Mouse (Mus musculus) limb, embryonic 15.5 days (tissue): ENCODE measurements at regions not wholly inside any gene's neighbourhood (a gene's known extent, or its start where the extent isn't known, plus 50 kb on each side); places are given as distances from the start of the nearest gene placed in this dataset.

Source experiments
- ATAC-seq: fragments of 200-750 bp; cut with Nextera tagmentation; 2 replicates; pipeline ENCODE4 v1.8.0; 2017; ENCODE audit warnings: low read depth, moderate TSS enrichment; ENCODE audit not compliant: insufficient number of reproducible peaks, low FRiP score, low TSS enrichment
- H3K27ac ChIP-seq: fragments of 300-500 bp; sonication (generic); 2 replicates; pipeline ENCODE4 v1.5.1; 2015; ENCODE audit warnings: moderate library complexity, mild to moderate bottlenecking, inconsistent platforms
- H3K27me3 ChIP-seq: fragments of 300-500 bp; sonication (generic); 2 replicates; pipeline ENCODE4 v1.6.1; 2015; ENCODE audit warnings: inconsistent platforms
- H3K36me3 ChIP-seq: fragments of 300-500 bp; sonication (generic); 2 replicates; pipeline ENCODE4 v1.6.1; 2015; ENCODE audit warnings: inconsistent platforms
- H3K4me1 ChIP-seq: fragments of 300-500 bp; sonication (generic); 2 replicates; pipeline ENCODE4 v1.6.1; 2015; ENCODE audit warnings: inconsistent platforms
- H3K4me2 ChIP-seq: fragments of 300-500 bp; sonication (generic); 2 replicates; pipeline ENCODE4 v1.6.1; 2015; ENCODE audit warnings: mild to moderate bottlenecking, inconsistent platforms
- H3K4me3 ChIP-seq: fragments of 300-500 bp; sonication (generic); 2 replicates; pipeline ENCODE4 v1.5.1; 2015; ENCODE audit warnings: mild to moderate bottlenecking, inconsistent platforms
- H3K9ac ChIP-seq: fragments of 300-500 bp; sonication (generic); 2 replicates; pipeline ENCODE4 v1.6.1; 2015; ENCODE audit warnings: inconsistent platforms
- H3K9me3 ChIP-seq: fragments of 300-500 bp; sonication (generic); 2 replicates; pipeline ENCODE4 v1.6.1; 2016; ENCODE audit warnings: inconsistent platforms
- WGBS: fragments of 180-500 bp; shearing (Covaris S2); methylation state at CpG from one replicate; pipeline ENCODE4 v1.1.7; 2015; 5-methylcytosine and 5-hydroxymethylcytosine counted together

GRCm38 (mm10) chr3:100401080-100401479 lies 88.0 kb downstream of the Tent5c start:
- Histone ChIP-seq H3K4me2 (no peak overlapping the region), H3K4me1 (peaks cover 5% of the 10 kb centered on the region; the same call in 1 of the 2 replicates), H3K9ac (no peak overlapping the region), H3K36me3 (no peaks in the 10 kb centered on the region), H3K27me3 (peaks cover 3% of the 10 kb centered on the region; the same call in 1 of the 2 replicates), H3K9me3 (no peaks in the 10 kb centered on the region), H3K4me3 (no peak overlapping the region), H3K27ac (no peak overlapping the region)
- ATAC-seq: no peak
- WGBS: 96% methylated on average over 1 of the region's 1 CpGs

- no peak overlapping the region for H3K4me3 ChIP-seq
- no peaks in the 10 kb centered on the region for H3K9me3 ChIP-seq
- H3K9ac ChIP-seq: no peak overlapping the region
- peaks cover 3% of the 10 kb centered on the region; the same call in 1 of the 2 replicates for H3K27me3 ChIP-seq
- no peaks in the 10 kb centered on the region for H3K36me3 ChIP-seq
- no peak overlapping the region for H3K27ac ChIP-seq
- no peak overlapping the region for H3K4me2 ChIP-seq
- no peak for ATAC-seq
- 85% methylated on average over 3 of the region's 3 CpGs for WGBS
- peaks cover 26% of the 10 kb centered on the region for H3K4me1 ChIP-seq
Observed at GRCm38 (mm10) chr3:100397491-100397890, 91.6 kb downstream of the Tent5c start.

DNA sequence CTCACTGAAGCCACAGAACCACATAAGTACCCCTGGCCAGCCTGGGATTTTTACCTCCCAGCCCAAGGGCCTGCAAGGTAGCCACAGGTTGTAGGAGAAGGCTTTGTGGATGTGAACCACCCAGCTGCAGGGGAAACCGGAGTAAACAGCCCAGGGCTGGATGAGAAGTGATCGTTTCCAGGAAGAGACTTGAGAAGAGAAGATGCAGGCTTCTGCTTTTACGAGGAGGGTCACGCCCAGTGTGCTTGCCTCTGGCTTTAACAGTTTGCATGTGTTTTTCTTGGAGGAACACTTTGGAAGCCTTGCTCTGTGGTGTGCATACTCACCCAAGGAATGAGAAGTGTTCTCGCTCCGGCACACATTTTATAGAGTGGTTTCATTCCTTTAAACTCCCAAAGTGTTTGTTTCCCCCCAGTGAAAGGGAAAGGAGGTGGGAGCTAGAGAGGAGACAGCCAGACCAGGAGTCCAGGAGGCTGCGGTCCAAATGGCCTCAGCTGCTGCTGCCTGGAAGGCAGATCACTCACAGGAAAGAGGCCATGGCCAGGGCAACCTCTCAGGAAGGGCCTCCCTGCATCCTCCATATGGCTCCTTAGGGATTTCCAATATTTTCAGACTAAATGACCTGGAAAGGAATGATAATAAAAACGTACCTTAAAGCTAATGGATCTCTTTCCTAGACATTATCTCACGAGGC lies 94.1 kb downstream of the Tent5c start:
- no peaks in the 10 kb centered on the region for H3K36me3 ChIP-seq
- no peaks in the 10 kb centered on the region for H3K9me3 ChIP-seq
- no peaks in the 10 kb centered on the region for H3K27me3 ChIP-seq
- 11% methylated on average over 9 of the region's 9 CpGs for WGBS
- H3K27ac ChIP-seq: peak overlapping the region; percentile 83
- H3K9ac ChIP-seq: no peak overlapping the region
- H3K4me1 ChIP-seq: peaks cover 26% of the 10 kb centered on the region
- peak; percentile 92 for ATAC-seq
- H3K4me3 ChIP-seq: no peak overlapping the region
- H3K4me2 ChIP-seq: peak overlapping the region; percentile 12; the same call in 1 of the 2 replicates

DNA sequence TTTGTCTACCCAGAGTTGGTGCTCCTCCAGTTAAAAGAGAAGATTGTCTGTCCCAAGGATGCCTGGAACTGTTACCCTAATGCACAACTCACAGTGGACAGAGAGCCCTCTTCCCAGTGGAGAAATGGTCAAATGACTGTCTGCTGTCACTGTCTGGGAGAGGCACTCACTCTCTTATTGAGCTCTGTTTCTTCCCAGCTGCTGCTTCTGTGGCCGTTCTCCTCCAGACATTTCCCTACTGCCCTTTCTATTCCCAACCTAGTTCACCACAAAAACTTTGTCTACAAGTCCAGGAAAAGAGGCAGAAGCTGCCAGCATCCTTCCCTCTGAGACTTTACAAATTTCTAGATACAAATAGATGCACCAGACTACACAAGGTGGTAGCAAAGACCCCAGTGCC lies 95.2 kb downstream of the Tent5c start:
- ATAC-seq: no peak
- H3K36me3 ChIP-seq: no peaks in the 10 kb centered on the region
- WGBS: 42% methylated on average over 1 of the region's 1 CpGs
- H3K9ac ChIP-seq: no peak overlapping the region
- no peaks in the 10 kb centered on the region for H3K9me3 ChIP-seq
- H3K4me3 ChIP-seq: no peak overlapping the region
- H3K27ac ChIP-seq: peak overlapping the region; percentile 83
- no peaks in the 10 kb centered on the region for H3K27me3 ChIP-seq
- H3K4me1 ChIP-seq: peaks cover 26% of the 10 kb centered on the region
- no peak overlapping the region for H3K4me2 ChIP-seq

- ATAC-seq: no peak
- H3K36me3 ChIP-seq: no peaks in the 10 kb centered on the region
- H3K4me3 ChIP-seq: no peak overlapping the region
- H3K9me3 ChIP-seq: no peaks in the 10 kb centered on the region
- H3K4me2 ChIP-seq: no peak overlapping the region
- H3K27me3 ChIP-seq: no peaks in the 10 kb centered on the region
- no peaks in the 10 kb centered on the region for H3K4me1 ChIP-seq
- 33% methylated on average over 1 of the region's 1 CpGs for WGBS
- H3K27ac ChIP-seq: no peak overlapping the region
- H3K9ac ChIP-seq: no peak overlapping the region
Observed at GRCm38 (mm10) chr3:100382181-100382580, 106.9 kb downstream of the Tent5c start.

GRCm38 (mm10) chr3:100381363-100381762 lies 107.8 kb downstream of the Tent5c start:
- ATAC-seq: no peak
- Histone ChIP-seq H3K4me3 (no peak overlapping the region), H3K27me3 (no peaks in the 10 kb centered on the region), H3K27ac (no peak overlapping the region), H3K9ac (no peak overlapping the region), H3K4me2 (no peak overlapping the region), H3K9me3 (no peaks in the 10 kb centered on the region), H3K36me3 (no peaks in the 10 kb centered on the region), H3K4me1 (no peaks in the 10 kb centered on the region)
- 60% methylated on average over 2 of the region's 2 CpGs for WGBS

- no peak overlapping the region for H3K9ac ChIP-seq
- no peak for ATAC-seq
Observed at GRCm38 (mm10) chr3:100376162-100376561, 113.0 kb downstream of the Tent5c start.

GRCm38 (mm10) chr3:100366884-100367840 lies 122.0 kb downstream of the Tent5c start:
- Histone ChIP-seq H3K9me3 (no peaks in the 10 kb centered on the region), H3K27ac (no peak overlapping the region), H3K9ac (no peak overlapping the region), H3K4me2 (no peak overlapping the region), H3K36me3 (no peaks in the 10 kb centered on the region), H3K4me3 (no peak overlapping the region), H3K4me1 (0 out of 2 replicates have a peak, but pooled peaks cover 3% of the 10 kb centered on the region), H3K27me3 (no peaks in the 10 kb centered on the region)
- ATAC-seq: no peak
- 74% methylated on average over 7 of the region's 7 CpGs for WGBS

More at GRCm38 (mm10) chr3:100376162-100376561, 113.0 kb downstream of the Tent5c start:
- H3K4me1 ChIP-seq: no peaks in the 10 kb centered on the region
- no peak overlapping the region for H3K27ac ChIP-seq
- H3K4me3 ChIP-seq: no peak overlapping the region
- H3K36me3 ChIP-seq: no peaks in the 10 kb centered on the region
- 74% methylated on average over 1 of the region's 1 CpGs for WGBS
- no peaks in the 10 kb centered on the region for H3K9me3 ChIP-seq
- no peaks in the 10 kb centered on the region for H3K27me3 ChIP-seq
- no peak overlapping the region for H3K4me2 ChIP-seq

- H3K4me2 ChIP-seq: no peak overlapping the region
- no peak for ATAC-seq
- no peaks in the 10 kb centered on the region for H3K27me3 ChIP-seq
- H3K36me3 ChIP-seq: no peaks in the 10 kb centered on the region
- H3K27ac ChIP-seq: no peak overlapping the region
- no peak overlapping the region for H3K4me3 ChIP-seq
- 0 out of 2 replicates have a peak, but pooled peaks cover 3% of the 10 kb centered on the region for H3K4me1 ChIP-seq
- 90% methylated on average over 3 of the region's 3 CpGs for WGBS
- H3K9me3 ChIP-seq: no peaks in the 10 kb centered on the region
- no peak overlapping the region for H3K9ac ChIP-seq
Observed at GRCm38 (mm10) chr3:100366447-100366846, 122.7 kb downstream of the Tent5c start.

GRCm38 (mm10) chr3:100365354-100365945 lies 123.7 kb downstream of the Tent5c start:
- Histone ChIP-seq H3K27ac (0 out of 2 replicates have a peak overlapping the region, but pooled peaks have one; percentile 7), H3K4me1 (0 out of 2 replicates have a peak, but pooled peaks cover 3% of the 10 kb centered on the region), H3K4me3 (no peak overlapping the region), H3K9me3 (no peaks in the 10 kb centered on the region), H3K9ac (no peak overlapping the region), H3K36me3 (no peaks in the 10 kb centered on the region), H3K4me2 (no peak overlapping the region), H3K27me3 (no peaks in the 10 kb centered on the region)
- 77% methylated on average over 3 of the region's 3 CpGs for WGBS
- ATAC-seq: no peak

GRCm38 (mm10) chr3:100364706-100365105 lies 124.4 kb downstream of the Tent5c start:
- Histone ChIP-seq H3K27me3 (no peaks in the 10 kb centered on the region), H3K9ac (no peak overlapping the region), H3K4me2 (no peak overlapping the region), H3K27ac (no peak overlapping the region), H3K36me3 (no peaks in the 10 kb centered on the region), H3K9me3 (no peaks in the 10 kb centered on the region), H3K4me3 (no peak overlapping the region), H3K4me1 (0 out of 2 replicates have a peak, but pooled peaks cover 3% of the 10 kb centered on the region)
- 62% methylated on average over 2 of the region's 2 CpGs for WGBS
- no peak for ATAC-seq
